ENCODE assay signal across 9 mouse cellular contexts in genomic region chr11:59305821-59306215, GRCm38 (mm10). TPM values are rescaled to one million over a fixed set of nuclear protein-coding genes. Genes with fewer than 3 reads are reported as not detected.
DNase-seq lines count a peak whose midpoint lies in the region; ATAC-seq and TF ChIP-seq lines count a peak whose summit lies in the region.
"Had no signal": no experiment of that assay in that cellular context is flagged by ENCODE, and none has a peak within 500 bp of the region (broad histone marks: within the 10 kb centered on the region; RNA-seq: fewer than 3 reads in every experiment).

No protein-coding gene starts in this region.

- TF ChIP-seq CTCF in midbrain, postnatal 0 days (IDR thresholded peaks at IDR 0.05) = no peak

- H3K4me1 ChIP-seq in liver, embryonic 11.5 days (replicated peaks; ENCODE audit: control insufficient read depth, insufficient read depth, low read length) = peaks cover 7% of the 10 kb centered on the region
- H3K4me1 ChIP-seq in embryonic facial prominence, embryonic 11.5 days (ENCODE audit: control insufficient read depth, insufficient read depth, low read length) = peaks cover 21% of the 10 kb centered on the region
- peaks cover 18% of the 10 kb centered on the region for H3K4me1 ChIP-seq in hindbrain, embryonic 11.5 days (replicated peaks; ENCODE audit: control insufficient read depth, insufficient read depth, low read length)
- peaks cover 4% of the 10 kb centered on the region; the same call in 1 of the 2 replicates for H3K4me1 ChIP-seq in midbrain, postnatal 0 days (ENCODE audit: insufficient read depth, low read length)

- H3K4me3 ChIP-seq in liver, embryonic 11.5 days (ENCODE audit: low read depth, low read length) = no peak overlapping the region; the same call in 1 of the 2 replicates
- H3K4me3 ChIP-seq in embryonic facial prominence, embryonic 11.5 days (ENCODE audit: low read depth, low read length) = no peak overlapping the region; the same call in 1 of the 2 replicates
- peak overlapping the region; percentile 50; the same call in 1 of the 2 replicates for H3K4me3 ChIP-seq in hindbrain, embryonic 11.5 days (ENCODE audit: low read depth, low read length)
- peak overlapping the region; percentile 61; the same call in 1 of the 2 replicates for H3K4me3 ChIP-seq in midbrain, postnatal 0 days (ENCODE audit: low read depth, low read length)

- DNase-seq in liver, embryonic 11.5 days (ENCODE audit: low spot score) = no peak
- no peak for DNase-seq in liver
- DNase-seq in embryonic facial prominence, embryonic 11.5 days (ENCODE audit: low spot score) = no peak
- no peak for DNase-seq in hindbrain, embryonic 11.5 days (ENCODE audit: low spot score)
- no peak for DNase-seq in midbrain, postnatal 0 days (ENCODE audit: low spot score)
- DNase-seq in layer of hippocampus, postnatal 14 days (ENCODE audit: low spot score in 2 of 2) = no peak
- no peak for DNase-seq in right cerebral cortex, postnatal 25 days

- peaks cover 88% of the 10 kb centered on the region for H3K27me3 ChIP-seq in liver, embryonic 11.5 days (replicated peaks; ENCODE audit: control insufficient read depth, insufficient read depth, low read length)
- H3K27me3 ChIP-seq in embryonic facial prominence, embryonic 11.5 days (ENCODE audit: control insufficient read depth, insufficient read depth, low read length) = peaks cover 37% of the 10 kb centered on the region
- H3K27me3 ChIP-seq in hindbrain, embryonic 11.5 days (ENCODE audit: control insufficient read depth, insufficient read depth, low read length) = peaks cover 54% of the 10 kb centered on the region
- peaks cover 60% of the 10 kb centered on the region for H3K27me3 ChIP-seq in midbrain, postnatal 0 days (ENCODE audit: insufficient read depth, low read length)

- no peak overlapping the region for H3K27ac ChIP-seq in liver, embryonic 11.5 days (ENCODE audit: low read depth, low read length)
- H3K27ac ChIP-seq in embryonic facial prominence, embryonic 11.5 days (replicated peaks; ENCODE audit: low read depth, low read length) = no peak overlapping the region
- no peak overlapping the region for H3K27ac ChIP-seq in hindbrain, embryonic 11.5 days (ENCODE audit: low read depth, low read length)
- H3K27ac ChIP-seq in midbrain, postnatal 0 days (ENCODE audit: low read depth, low read length) = no peak overlapping the region

- H3K4me2 ChIP-seq in liver, embryonic 11.5 days = peak overlapping the region; percentile 63; the same call in 1 of the 2 replicates
- H3K4me2 ChIP-seq in embryonic facial prominence, embryonic 11.5 days (ENCODE audit: low read depth, low read length) = peak overlapping the region; percentile 96
- H3K4me2 ChIP-seq in hindbrain, embryonic 11.5 days (replicated peaks; ENCODE audit: low read depth, low read length) = peak overlapping the region; percentile 95; the same call in 1 of the 2 replicates
- H3K4me2 ChIP-seq in midbrain, postnatal 0 days (ENCODE audit: low read depth, low read length, poor library complexity, severe bottlenecking) = no peak overlapping the region; the same call in 1 of the 2 replicates

- H3K36me3 ChIP-seq in liver, embryonic 11.5 days (ENCODE audit: control insufficient read depth, insufficient read depth, low read length) = no peaks in the 10 kb centered on the region
- H3K36me3 ChIP-seq in embryonic facial prominence, embryonic 11.5 days (replicated peaks; ENCODE audit: control insufficient read depth, insufficient read depth, low read depth, low read length) = no peaks in the 10 kb centered on the region
- H3K36me3 ChIP-seq in hindbrain, embryonic 11.5 days (ENCODE audit: control insufficient read depth, insufficient read depth, low read length) = no peaks in the 10 kb centered on the region
- no peaks in the 10 kb centered on the region for H3K36me3 ChIP-seq in midbrain, postnatal 0 days (ENCODE audit: insufficient read depth, low read length)

- ATAC-seq in liver, embryonic 11.5 days (replicated peaks; ENCODE audit: low FRiP score) = no peak
- ATAC-seq in embryonic facial prominence, embryonic 11.5 days (replicated peaks; ENCODE audit: insufficient number of reproducible peaks, low FRiP score, low TSS enrichment, low read depth) = no peak
- ATAC-seq in hindbrain, embryonic 11.5 days (ENCODE audit: low FRiP score) = no peak
- no peak for ATAC-seq in midbrain, postnatal 0 days (ENCODE audit: low FRiP score)
- no peak for ATAC-seq in megakaryocyte, adult 5-6 weeks (ENCODE audit: poor library complexity, severe bottlenecking)

- no peak overlapping the region for H3K9ac ChIP-seq in liver, embryonic 11.5 days (ENCODE audit: low read depth, low read length)
- no peak overlapping the region for H3K9ac ChIP-seq in embryonic facial prominence, embryonic 11.5 days (replicated peaks; ENCODE audit: low read length)
- no peak overlapping the region for H3K9ac ChIP-seq in hindbrain, embryonic 11.5 days (ENCODE audit: low read depth, low read length)
- H3K9ac ChIP-seq in midbrain, postnatal 0 days (replicated peaks; ENCODE audit: low read length, poor library complexity, severe bottlenecking) = no peak overlapping the region

- 17% methylated on average over 10 of the region's 10 CpGs for WGBS in liver, embryonic 11.5 days
- 4% methylated on average over 10 of the region's 10 CpGs for WGBS in embryonic facial prominence, embryonic 11.5 days
- WGBS in hindbrain, embryonic 11.5 days = 12% methylated on average over 10 of the region's 10 CpGs
- WGBS in midbrain, postnatal 0 days = 5% methylated on average over 10 of the region's 10 CpGs

- no peaks in the 10 kb centered on the region for H3K9me3 ChIP-seq in liver, embryonic 11.5 days (ENCODE audit: control insufficient read depth, low read length)
- H3K9me3 ChIP-seq in embryonic facial prominence, embryonic 11.5 days (replicated peaks; ENCODE audit: control insufficient read depth, low read length) = no peaks in the 10 kb centered on the region
- no peaks in the 10 kb centered on the region for H3K9me3 ChIP-seq in hindbrain, embryonic 11.5 days (ENCODE audit: control insufficient read depth, low read length)
- no peaks in the 10 kb centered on the region for H3K9me3 ChIP-seq in midbrain, postnatal 0 days (ENCODE audit: low read length)

RNA-seq across cellular contexts. Expression of gene Wnt9a, which starts 0.9 kb away (rescaled TPM):
- polyA plus RNA-seq in liver, embryonic 11.5 days (2014; fragmentation: Nextera tagmentation; extraction: Ambion mirVana) = 0.56 and 0.82 TPM in 2 replicates
- 1.6 and 1.8 TPM in 2 replicates for polyA plus RNA-seq in embryonic facial prominence, embryonic 11.5 days (2014; fragmentation: Nextera tagmentation; extraction: Ambion mirVana)
- polyA plus RNA-seq in hindbrain, embryonic 11.5 days (2014; fragmentation: Nextera tagmentation; extraction: Ambion mirVana) = 2.7 and 3.8 TPM in 2 replicates
- total RNA-seq in midbrain, postnatal 0 days (2014; rRNA removed) = 4.2 and 5.6 TPM in 2 replicates
- polyA plus RNA-seq in midbrain, postnatal 0 days (2015; fragmentation: Nextera tagmentation; extraction: Ambion mirVana) = 2.3 and 2.9 TPM in 2 replicates
- 1 to 10 TPM; 3.7 to 4.1 TPM for total RNA-seq in layer of hippocampus, postnatal 14 days (2021)
- total RNA-seq in megakaryocyte, adult 5-6 weeks (2015) = not detected in 2 replicates
- not detected in 2 replicates for total RNA-seq in megakaryocyte, adult 5-6 weeks (2017)

RNA-seq across cellular contexts. Expression of gene Wnt3a, which starts 15.3 kb away (rescaled TPM):
- polyA plus RNA-seq in liver, embryonic 11.5 days (2014; fragmentation: Nextera tagmentation; extraction: Ambion mirVana) = not detected in 2 replicates
- 0.39 and 0.77 TPM in 2 replicates for polyA plus RNA-seq in embryonic facial prominence, embryonic 11.5 days (2014; fragmentation: Nextera tagmentation; extraction: Ambion mirVana)
- 3.9 and 4.0 TPM in 2 replicates for polyA plus RNA-seq in hindbrain, embryonic 11.5 days (2014; fragmentation: Nextera tagmentation; extraction: Ambion mirVana)
- 0.16 TPM in 1 of 2 replicates, not detected in the other for total RNA-seq in midbrain, postnatal 0 days (2014; rRNA removed)
- 0.10 TPM in 1 of 2 replicates, not detected in the other for polyA plus RNA-seq in midbrain, postnatal 0 days (2015; fragmentation: Nextera tagmentation; extraction: Ambion mirVana)
- not detected for total RNA-seq in layer of hippocampus, postnatal 14 days (2021)
- not detected in 2 replicates for total RNA-seq in megakaryocyte, adult 5-6 weeks (2015)
- total RNA-seq in megakaryocyte, adult 5-6 weeks (2017) = not detected in 2 replicates
- total RNA-seq: adrenal gland, adult 2 months had no signal
- polyA plus RNA-seq: adrenal gland, adult 2 months had no signal

Comparison
In these comparisons a context has a peak if more than half of its experiments do, and no peak if none do; other contexts are left out.
1. H3K4me3 ChIP-seq: peak in hindbrain, embryonic 11.5 days (single experiment) and midbrain, postnatal 0 days (single experiment); none in liver, embryonic 11.5 days (single experiment) and embryonic facial prominence, embryonic 11.5 days (single experiment).